Mouse (Mus musculus) heart, embryonic 13.5 days (tissue): ENCODE results near the gene Tmem169. TPM values are rescaled to one million over a fixed set of nuclear protein-coding genes. Genes with fewer than 3 reads are reported as not detected.

ENCODE experiments used
- ATAC-seq: fragments of 200-750 bp; cut with Nextera tagmentation; 2 replicates; pipeline ENCODE4 v1.8.0; 2017; ENCODE audit warnings: moderate TSS enrichment; ENCODE audit not compliant: insufficient number of reproducible peaks, low FRiP score, low TSS enrichment; ENCODE audit errors: extremely low read depth
- H3K27ac ChIP-seq: fragments of 300-500 bp; sonication (generic); replicated peaks from 2 replicates; pipeline ENCODE4 v1.5.1; 2015; ENCODE audit warnings: moderate library complexity, mild to moderate bottlenecking, inconsistent platforms
- H3K27me3 ChIP-seq: fragments of 300-500 bp; sonication (generic); replicated peaks from 2 replicates; pipeline ENCODE4 v1.6.1; 2015; ENCODE audit warnings: mild to moderate bottlenecking, inconsistent platforms
- H3K36me3 ChIP-seq: fragments of 300-500 bp; sonication (generic); 2 replicates; pipeline ENCODE4 v1.6.1; 2015; ENCODE audit warnings: mild to moderate bottlenecking, inconsistent platforms
- H3K4me1 ChIP-seq: fragments of 300-500 bp; sonication (generic); 2 replicates; pipeline ENCODE4 v1.6.1; 2015; ENCODE audit warnings: inconsistent platforms
- H3K4me2 ChIP-seq: fragments of 300-500 bp; sonication (generic); 2 replicates; pipeline ENCODE4 v1.6.1; 2015; ENCODE audit warnings: inconsistent platforms, mild to moderate bottlenecking, moderate library complexity
- H3K4me3 ChIP-seq: fragments of 300-500 bp; sonication (generic); 2 replicates; pipeline ENCODE4 v1.5.1; 2015; ENCODE audit warnings: moderate library complexity, mild to moderate bottlenecking, inconsistent platforms
- H3K9ac ChIP-seq: fragments of 300-500 bp; sonication (generic); 2 replicates; pipeline ENCODE4 v1.6.1; 2015; ENCODE audit warnings: inconsistent platforms, mild to moderate bottlenecking, moderate library complexity
- H3K9me3 ChIP-seq: fragments of 300-500 bp; sonication (generic); 2 replicates; pipeline ENCODE4 v1.6.1; 2016; ENCODE audit warnings: inconsistent platforms
- WGBS: fragments of 180-500 bp; shearing (Covaris S2); methylation state at CpG from one replicate; pipeline ENCODE4 v1.1.7; 2015; ENCODE audit warnings: mixed read lengths; 5-methylcytosine and 5-hydroxymethylcytosine counted together
- polyA plus RNA-seq: library from polyadenylated mRNA; unstranded; fragments of >200 nt; fragmentation: Nextera tagmentation; extraction: Ambion mirVana; gene quantifications from 2 replicates; pipeline ENCODE4 v1.2.1, GENCODE M21; 2015

Tmem169 gene
- polyA plus RNA-seq, 1 experiment from 2014 or later, result 0.35 TPM

DNA sequence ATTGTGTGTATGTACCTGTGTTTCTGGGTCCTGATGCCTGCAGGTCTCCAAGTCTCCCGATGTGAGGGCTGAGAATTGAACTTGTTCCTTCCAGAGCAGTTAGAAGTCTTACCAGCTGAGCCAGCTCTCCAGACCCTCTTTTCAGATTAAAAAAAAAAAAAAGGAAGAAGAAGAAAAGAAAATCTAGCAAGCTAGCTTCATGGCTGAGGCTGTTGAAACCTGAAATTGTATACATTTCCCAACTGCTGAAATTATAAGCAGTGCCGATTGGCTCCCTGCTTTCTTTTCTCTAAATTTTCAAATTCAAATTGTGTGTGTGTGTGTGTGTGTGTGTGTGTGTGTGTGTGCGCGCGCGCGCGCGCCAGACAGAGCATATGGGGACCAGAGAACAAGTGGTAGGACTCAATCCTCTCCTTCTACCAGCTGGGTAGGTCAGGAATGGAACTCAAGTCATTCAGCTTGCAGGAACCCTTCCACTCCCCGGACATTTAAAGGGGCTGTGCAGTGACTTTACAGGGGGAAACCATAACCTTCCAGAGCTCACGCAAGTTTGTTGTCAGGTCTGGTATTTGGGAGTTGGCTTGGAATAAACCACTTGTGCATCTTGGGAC lies 30.2 kb upstream of the Tmem169 start:
- H3K4me3 ChIP-seq, result peak overlapping the region; percentile 57
- peak overlapping the region; percentile 86 for H3K9ac ChIP-seq
- no peaks in the 10 kb centered on the region for H3K36me3 ChIP-seq
- H3K4me1 ChIP-seq, result peaks cover 16% of the 10 kb centered on the region
- no peaks in the 10 kb centered on the region for H3K27me3 ChIP-seq
- WGBS, result 30% methylated on average over 11 of the region's 11 CpGs
- H3K4me2 ChIP-seq, result peak overlapping the region; percentile 76
- no peaks in the 10 kb centered on the region for H3K9me3 ChIP-seq
- H3K27ac ChIP-seq, result peak overlapping the region; percentile 92
- no peak for ATAC-seq

DNA sequence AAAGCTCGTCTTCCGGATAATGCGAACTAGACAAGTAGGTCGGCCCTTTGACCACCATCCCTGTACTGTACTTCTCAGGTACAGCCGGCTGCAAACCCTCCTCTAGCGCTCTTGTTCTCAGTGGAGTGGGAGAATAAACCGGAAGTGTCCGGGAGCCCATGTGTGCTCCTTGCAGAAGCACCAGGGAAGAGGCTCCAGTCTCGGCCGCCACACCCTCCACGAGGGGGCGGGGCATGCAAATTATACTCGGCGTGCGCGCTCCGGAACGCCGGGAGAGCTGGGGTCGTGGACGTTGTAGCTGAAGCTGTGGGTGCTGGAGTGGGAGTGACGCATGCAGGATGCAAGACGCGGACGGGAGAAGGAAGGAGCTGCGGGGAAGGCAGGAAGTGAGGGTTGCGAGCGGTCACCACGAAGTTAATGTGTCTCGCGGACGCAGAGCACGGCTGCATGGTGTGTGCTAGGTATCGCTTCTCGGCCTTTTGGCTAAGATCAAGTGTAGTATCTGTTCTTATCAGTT lies 29.6 kb upstream of the Tmem169 start:
- peak overlapping the region; percentile 92 for H3K27ac ChIP-seq
- H3K9ac ChIP-seq, result peak overlapping the region; percentile 86
- WGBS, result 1% methylated on average over 35 of the region's 35 CpGs
- no peaks in the 10 kb centered on the region for H3K9me3 ChIP-seq
- peak overlapping the region; percentile 57 for H3K4me3 ChIP-seq
- peaks cover 16% of the 10 kb centered on the region for H3K4me1 ChIP-seq
- H3K27me3 ChIP-seq, result no peaks in the 10 kb centered on the region
- peak; percentile 78 for ATAC-seq
- peak overlapping the region; percentile 76 for H3K4me2 ChIP-seq
- no peaks in the 10 kb centered on the region for H3K36me3 ChIP-seq

DNA sequence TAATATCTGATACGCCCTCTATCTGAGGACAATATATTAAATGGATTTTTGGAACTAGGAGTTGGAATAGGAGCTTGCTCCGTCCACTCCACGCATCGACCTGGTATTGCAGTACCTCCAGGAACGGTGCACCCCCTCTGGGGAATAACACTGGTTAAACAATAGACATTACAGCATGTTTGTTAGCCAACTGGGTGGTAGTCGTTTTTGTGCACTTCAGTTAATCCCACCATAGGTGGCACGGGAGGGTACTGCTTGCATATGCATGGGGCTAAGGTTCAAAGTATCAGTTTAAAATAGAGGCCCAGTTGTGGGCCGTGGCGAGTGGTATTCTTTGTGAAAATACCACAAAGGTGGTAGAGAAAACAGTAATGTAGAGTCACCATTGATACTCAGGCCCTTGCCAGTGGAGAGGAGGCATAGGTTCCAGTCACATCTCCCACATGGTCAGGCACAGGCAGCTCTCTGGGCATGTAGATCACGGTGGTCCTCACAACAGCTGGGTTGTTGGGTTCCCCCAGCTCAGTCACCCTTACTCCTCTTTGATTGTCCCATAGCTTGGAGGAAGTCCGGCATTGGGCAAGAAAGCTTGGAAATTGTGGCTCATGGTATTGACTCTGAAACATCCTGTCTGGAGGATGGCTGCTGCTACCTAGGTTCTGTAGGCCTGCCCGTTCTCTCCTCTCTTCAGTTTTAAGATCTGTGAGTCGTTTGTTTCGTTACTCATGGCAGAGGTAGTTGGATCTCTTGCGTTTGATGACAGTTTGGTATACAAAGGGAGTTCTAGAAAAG lies 28.9 kb upstream of the Tmem169 start:
- H3K4me1 ChIP-seq, result peaks cover 16% of the 10 kb centered on the region
- WGBS, result 4% methylated on average over 15 of the region's 15 CpGs
- peak overlapping the region; percentile 92 for H3K27ac ChIP-seq

DNA sequence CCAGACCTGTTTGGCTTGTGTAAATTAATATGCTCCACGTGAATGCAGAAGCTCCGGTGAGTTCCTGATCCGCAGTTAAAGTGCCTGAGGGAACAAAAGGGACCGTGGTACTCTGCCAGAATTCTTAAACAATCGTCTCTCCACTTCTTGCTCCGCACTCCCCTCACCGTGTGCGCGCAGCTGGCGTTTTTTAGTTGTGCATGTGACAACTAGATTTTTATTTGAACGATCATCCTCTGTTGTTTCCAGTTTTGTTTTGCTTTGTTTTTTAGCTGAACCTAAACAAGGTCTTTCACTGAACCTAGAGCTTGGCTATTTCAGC lies 28.4 kb upstream of the Tmem169 start:
- Histone ChIP-seq H3K4me3 (peak overlapping the region; percentile 57), H3K27me3 (no peaks in the 10 kb centered on the region), H3K4me2 (peak overlapping the region; percentile 76), H3K9me3 (no peaks in the 10 kb centered on the region), H3K4me1 (peaks cover 16% of the 10 kb centered on the region), H3K9ac (peak overlapping the region; percentile 86), H3K27ac (peak overlapping the region; percentile 92), H3K36me3 (no peaks in the 10 kb centered on the region)
- ATAC-seq, result no peak
- whole genome bisulfite sequencing, result 45% methylated on average over 11 of the region's 11 CpGs

More for the DNA sequence above, 28.9 kb upstream of the Tmem169 start:
- H3K9ac ChIP-seq, result peak overlapping the region; percentile 86
- H3K9me3 ChIP-seq, result no peaks in the 10 kb centered on the region
- H3K27me3 ChIP-seq, result no peaks in the 10 kb centered on the region
- H3K36me3 ChIP-seq, result no peaks in the 10 kb centered on the region
- peak overlapping the region; percentile 57 for H3K4me3 ChIP-seq
- peak; percentile 73 for ATAC-seq
- H3K4me2 ChIP-seq, result peak overlapping the region; percentile 76

DNA sequence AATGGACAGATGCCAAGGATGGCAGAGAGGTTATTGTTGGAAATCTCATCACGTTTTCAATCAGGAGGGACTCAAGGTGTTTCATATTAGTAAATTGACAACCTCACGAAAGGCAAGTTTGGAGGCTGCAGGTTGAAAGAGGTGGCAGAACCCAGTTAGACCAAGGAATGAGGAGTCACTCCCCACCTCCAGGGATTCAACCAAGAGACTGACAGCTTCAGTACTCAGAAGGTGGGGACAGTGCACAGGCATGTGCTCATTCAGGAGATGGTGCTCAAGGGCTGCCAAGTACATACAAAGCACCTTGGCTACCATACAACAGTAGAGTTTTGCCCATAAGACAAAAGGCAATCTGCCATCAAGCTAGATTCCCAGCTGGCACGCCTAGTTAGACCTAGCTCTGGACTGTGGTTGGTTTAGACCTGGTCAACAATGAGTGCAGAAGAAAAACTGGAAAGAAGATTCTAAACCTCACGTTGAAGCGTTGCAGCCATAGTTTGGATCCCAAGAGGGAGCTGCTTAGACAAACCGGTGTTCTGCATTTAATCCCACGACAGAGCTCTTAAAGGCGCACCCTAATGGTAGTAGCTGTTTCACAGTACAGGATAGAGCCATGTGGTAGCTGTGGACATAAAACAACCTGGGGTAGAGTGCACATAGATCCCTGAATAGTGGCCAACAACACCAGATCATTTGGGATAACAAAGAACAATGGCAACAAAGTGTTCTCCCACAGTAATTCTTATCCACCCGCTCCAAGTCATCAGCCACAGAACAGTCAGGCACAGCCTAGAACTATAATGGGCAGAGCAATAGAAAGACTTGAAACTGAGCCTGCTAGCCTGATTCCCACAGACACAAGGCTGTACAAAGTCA lies 27.6 kb upstream of the Tmem169 start:
- Histone ChIP-seq H3K27ac (no peak overlapping the region), H3K4me2 (peak overlapping the region; percentile 76), H3K9me3 (no peaks in the 10 kb centered on the region), H3K36me3 (0 out of 2 replicates have a peak, but pooled peaks cover 4% of the 10 kb centered on the region), H3K27me3 (no peaks in the 10 kb centered on the region), H3K4me3 (no peak overlapping the region), H3K9ac (no peak overlapping the region), H3K4me1 (peaks cover 16% of the 10 kb centered on the region)
- ATAC-seq, result no peak
- WGBS, result 77% methylated on average over 9 of the region's 9 CpGs

DNA sequence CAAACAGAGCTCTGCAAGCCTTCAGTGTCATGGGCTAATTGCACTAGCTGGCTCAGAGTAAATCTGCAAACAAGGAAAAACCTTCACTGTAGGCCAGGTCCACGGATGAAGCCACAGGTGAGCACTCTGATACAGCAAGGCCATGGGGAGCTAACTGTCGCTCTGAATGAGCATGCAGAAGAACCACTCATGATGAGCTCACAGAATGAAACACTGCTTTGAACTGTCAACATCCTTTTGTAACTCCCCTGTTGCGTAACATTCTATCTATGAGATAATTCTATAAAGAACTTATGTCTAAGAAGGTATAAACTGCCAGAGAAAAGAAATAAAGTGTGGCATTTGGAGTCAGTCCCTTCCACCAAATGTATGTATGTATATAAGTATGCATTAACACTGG lies 21.1 kb upstream of the Tmem169 start:
- no peaks in the 10 kb centered on the region for H3K27me3 ChIP-seq

DNA sequence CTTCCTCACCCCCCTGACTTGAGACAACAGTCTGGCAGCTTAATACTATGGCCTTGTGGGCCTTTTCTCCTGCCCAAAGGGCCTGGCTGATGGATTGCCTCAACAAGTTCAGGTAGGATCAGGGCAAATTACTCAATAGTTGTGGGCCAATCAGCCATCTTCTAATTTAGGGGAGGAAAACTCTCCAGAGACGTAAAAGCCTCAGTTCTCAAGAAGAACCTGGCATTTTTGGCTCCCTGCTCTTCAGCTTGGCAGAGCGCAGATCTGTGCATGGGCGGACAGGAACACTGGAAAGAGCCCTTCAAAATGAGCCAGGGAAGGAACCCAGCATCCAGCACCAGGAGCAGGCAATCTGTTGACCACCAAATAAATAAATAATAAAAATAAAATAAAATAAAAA lies 6.1 kb upstream of the Tmem169 start:
- no peak overlapping the region for H3K4me3 ChIP-seq
- WGBS, result 88% methylated on average over 3 of the region's 3 CpGs
- H3K9ac ChIP-seq, result no peak overlapping the region
- no peaks in the 10 kb centered on the region for H3K4me1 ChIP-seq
- H3K36me3 ChIP-seq, result peaks cover 30% of the 10 kb centered on the region
- peaks cover 5% of the 10 kb centered on the region; the same call in 1 of the 2 replicates for H3K9me3 ChIP-seq
- H3K4me2 ChIP-seq, result no peak overlapping the region
- no peak for ATAC-seq
- no peaks in the 10 kb centered on the region for H3K27me3 ChIP-seq
- no peak overlapping the region for H3K27ac ChIP-seq

More for the DNA sequence above, 21.1 kb upstream of the Tmem169 start:
- Histone ChIP-seq H3K4me2 (no peak overlapping the region), H3K9me3 (no peaks in the 10 kb centered on the region), H3K4me1 (no peaks in the 10 kb centered on the region), H3K36me3 (peaks cover 40% of the 10 kb centered on the region), H3K9ac (no peak overlapping the region), H3K4me3 (no peak overlapping the region), H3K27ac (no peak overlapping the region)
- no peak for ATAC-seq
- 87% methylated on average over 3 of the region's 3 CpGs for WGBS

DNA sequence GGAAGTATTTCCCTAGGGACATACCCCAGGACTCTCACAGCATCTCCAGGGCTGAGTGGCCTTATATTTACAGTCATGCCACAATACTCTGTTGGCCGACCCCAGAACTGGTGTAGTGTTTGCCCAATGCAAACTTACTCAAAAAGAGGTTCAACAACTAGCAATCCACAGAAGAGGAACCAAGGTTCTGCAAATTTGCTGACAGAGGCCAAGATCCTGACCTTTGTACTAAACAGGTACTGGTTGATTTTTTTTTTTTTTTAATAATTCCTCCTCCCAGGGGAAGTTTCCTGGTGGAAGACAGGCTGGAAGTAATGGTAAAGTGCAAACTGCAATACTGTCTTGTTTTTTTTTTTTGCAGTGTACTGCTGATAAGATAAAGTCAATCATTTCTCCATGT lies 1.6 kb upstream of the Tmem169 start:
- Histone ChIP-seq H3K27ac (no peak overlapping the region), H3K36me3 (no peaks in the 10 kb centered on the region), H3K4me1 (peaks cover 4% of the 10 kb centered on the region), H3K9me3 (no peaks in the 10 kb centered on the region), H3K4me2 (no peak overlapping the region), H3K9ac (no peak overlapping the region), H3K27me3 (peaks cover 12% of the 10 kb centered on the region), H3K4me3 (no peak overlapping the region)
- 76% methylated on average over 1 of the region's 1 CpGs for WGBS
- no peak for ATAC-seq

DNA sequence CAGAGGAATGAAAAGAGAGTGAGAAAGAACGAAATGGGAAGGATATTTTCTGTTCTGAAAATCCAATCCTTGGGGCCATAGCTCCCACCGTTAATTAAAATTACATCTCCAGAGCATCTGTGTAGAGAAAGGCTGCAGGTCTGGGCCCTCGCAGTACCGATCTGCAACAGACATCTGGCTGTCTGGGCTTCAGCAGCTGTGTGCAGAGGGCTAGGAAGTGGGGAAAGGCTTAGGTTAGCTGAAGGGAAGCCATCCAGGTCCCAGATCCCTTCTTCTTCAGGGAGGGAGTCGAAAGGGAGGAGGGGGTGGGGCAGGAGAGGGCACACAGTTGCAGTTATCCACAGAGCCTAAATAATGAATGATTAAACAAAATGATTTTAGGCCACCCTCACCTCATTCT lies 370 bp downstream of the Tmem169 start:
- H3K27ac ChIP-seq, result no peak overlapping the region
- H3K4me2 ChIP-seq, result peak overlapping the region; percentile 76
- 7% methylated on average over 5 of the region's 5 CpGs for WGBS
- H3K36me3 ChIP-seq, result no peaks in the 10 kb centered on the region
- H3K27me3 ChIP-seq, result peaks cover 12% of the 10 kb centered on the region
- peak overlapping the region; percentile 61 for H3K4me3 ChIP-seq
- H3K9me3 ChIP-seq, result no peaks in the 10 kb centered on the region
- peak overlapping the region; percentile 60; the same call in 1 of the 2 replicates for H3K9ac ChIP-seq
- peaks cover 4% of the 10 kb centered on the region for H3K4me1 ChIP-seq
- no peak for ATAC-seq

DNA sequence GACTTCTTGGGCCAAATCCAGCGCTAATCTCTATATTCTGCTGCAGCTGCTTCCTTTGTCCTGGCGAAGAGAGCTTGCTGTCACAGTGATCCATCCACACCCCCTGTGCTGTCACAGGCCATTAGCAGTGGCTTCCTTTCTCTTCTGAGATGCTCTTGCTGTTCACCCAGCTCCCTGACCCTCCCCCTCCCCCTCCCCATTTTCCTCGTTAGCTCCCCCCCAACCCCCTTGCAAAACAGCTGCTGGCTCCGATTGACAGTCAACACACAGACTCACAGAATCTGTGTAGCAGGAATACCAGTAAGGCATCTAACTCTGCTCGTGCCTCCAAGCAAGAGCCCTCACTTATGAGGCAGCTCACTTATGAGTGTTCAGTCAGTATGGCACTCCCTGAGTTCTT lies 2.7 kb downstream of the Tmem169 start:
- Histone ChIP-seq H3K36me3 (no peaks in the 10 kb centered on the region), H3K4me1 (peaks cover 4% of the 10 kb centered on the region), H3K9ac (no peak overlapping the region), H3K9me3 (no peaks in the 10 kb centered on the region), H3K27me3 (peaks cover 12% of the 10 kb centered on the region), H3K27ac (no peak overlapping the region), H3K4me3 (no peak overlapping the region), H3K4me2 (no peak overlapping the region)
- no peak for ATAC-seq
- WGBS, result 31% methylated on average over 5 of the region's 5 CpGs

DNA sequence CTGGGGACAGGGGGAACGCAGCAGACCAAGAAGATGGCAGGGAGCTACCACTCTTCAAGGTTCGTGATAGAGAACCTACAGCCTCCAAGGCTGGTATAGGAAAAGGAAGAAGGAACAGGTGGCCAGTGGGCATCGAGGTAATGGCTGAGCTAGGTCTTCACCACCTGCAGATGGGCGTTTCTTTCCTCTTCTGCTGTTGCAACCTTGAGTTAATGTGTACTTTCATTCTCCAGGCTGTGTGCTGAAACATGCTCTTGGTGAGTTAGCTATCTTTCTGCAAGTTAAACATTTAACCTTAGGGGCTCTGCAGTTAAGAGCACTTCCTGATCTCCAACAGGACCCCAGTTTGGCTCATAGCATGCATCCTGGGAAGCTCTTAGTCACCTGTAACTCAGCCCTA lies 3.7 kb downstream of the Tmem169 start:
- Histone ChIP-seq H3K9ac (no peak overlapping the region), H3K4me3 (no peak overlapping the region), H3K4me2 (no peak overlapping the region), H3K9me3 (no peaks in the 10 kb centered on the region), H3K36me3 (no peaks in the 10 kb centered on the region), H3K27ac (no peak overlapping the region), H3K27me3 (peaks cover 12% of the 10 kb centered on the region), H3K4me1 (peaks cover 4% of the 10 kb centered on the region)
- no peak for ATAC-seq
- 70% methylated on average over 4 of the region's 4 CpGs for WGBS
